Mouse (Mus musculus): ENCODE measurements around the gene Tmem120b. TPM values are rescaled to one million over a fixed set of nuclear protein-coding genes. Genes with fewer than 3 reads are reported as not detected.
A peak's percentile ranks its signal among the peaks of the same experiment; 100 is the strongest.

The Tmem120b gene
- total RNA-seq, 4 experiments from 2014 or later = 9.8 to 22.3 (median 14.5) TPM

- DNase-seq = no peak
These were observed 73.4 kb downstream of the Tmem120b start for GRCm38 (mm10) chr5:123141555-123142160.

GRCm38 (mm10) chr5:123142161-123143157, 74.2 kb downstream of the Tmem120b start, which contains the start of gene Setd1b:
TSS of gene Setd1b (plus strand) at chr5:123142193.
- DNase-seq = no peak

GRCm38 (mm10) chr5:123143251-123143970, 75.2 kb downstream of the Tmem120b start:
- DNase-seq = no peak

GRCm38 (mm10) chr5:123143971-123144745, 75.9 kb downstream of the Tmem120b start:
- DNase-seq = no peak

GRCm38 (mm10) chr5:123144746-123145590, 76.8 kb downstream of the Tmem120b start:
- no peak for DNase-seq

GRCm38 (mm10) chr5:123146357-123146756, 78.1 kb downstream of the Tmem120b start:
- no peak for DNase-seq

- no peak for DNase-seq
These were observed 79.4 kb downstream of the Tmem120b start for GRCm38 (mm10) chr5:123147569-123147968.

GRCm38 (mm10) chr5:123148073-123148722, 80.0 kb downstream of the Tmem120b start:
- no peak for DNase-seq

GRCm38 (mm10) chr5:123149451-123150400, 81.5 kb downstream of the Tmem120b start:
- DNase-seq = peak; percentile 85

GRCm38 (mm10) chr5:123150641-123151040, 82.4 kb downstream of the Tmem120b start:
- no peak for DNase-seq

GRCm38 (mm10) chr5:123151077-123151476, 82.9 kb downstream of the Tmem120b start:
- DNase-seq = no peak

- no peak for DNase-seq
These were observed 83.6 kb downstream of the Tmem120b start for GRCm38 (mm10) chr5:123151707-123152362.

- no peak for DNase-seq
These were observed 84.7 kb downstream of the Tmem120b start for GRCm38 (mm10) chr5:123152901-123153300.

- no peak for DNase-seq
These were observed 87.2 kb downstream of the Tmem120b start for GRCm38 (mm10) chr5:123155425-123155824.

- DNase-seq = no peak
These were observed 88.5 kb downstream of the Tmem120b start for GRCm38 (mm10) chr5:123156763-123157162.

- DNase-seq = no peak
These were observed 89.8 kb downstream of the Tmem120b start for GRCm38 (mm10) chr5:123157972-123158371.

- DNase-seq = peak; percentile 78
These were observed 91.2 kb downstream of the Tmem120b start for GRCm38 (mm10) chr5:123159446-123159845.

- DNase-seq = no peak
These were observed 91.7 kb downstream of the Tmem120b start for GRCm38 (mm10) chr5:123159866-123160265.

GRCm38 (mm10) chr5:123160341-123160740, 92.1 kb downstream of the Tmem120b start:
- DNase-seq = peak; percentile 72
